Mouse (Mus musculus): ENCODE data around the gene Acss1. TPM values are rescaled to one million over a fixed set of nuclear protein-coding genes. Genes with fewer than 3 reads are reported as not detected.

The Acss1 gene
- polyA plus RNA-seq, 1 experiment from 2014 or later: 7.6 TPM

Other genes with a start within 250 kb of the Acss1 start
- gene Zfp442, start 217.0 kb downstream of the Acss1 start, polyA plus RNA-seq (2015; fragmentation: Nextera tagmentation; extraction: Ambion mirVana): 3.8 and 4.8 TPM in 2 replicates
- 0.06 TPM in 1 of 2 replicates, not detected in the other for gene Zfp345, start 183.4 kb downstream of the Acss1 start, polyA plus RNA-seq (2015; fragmentation: Nextera tagmentation; extraction: Ambion mirVana)
- 0.15 and 0.31 TPM in 2 replicates for gene Cst7, start 98.1 kb downstream of the Acss1 start, polyA plus RNA-seq (2015; fragmentation: Nextera tagmentation; extraction: Ambion mirVana)
- gene Apmap, start 59.9 kb downstream of the Acss1 start, polyA plus RNA-seq (2015; fragmentation: Nextera tagmentation; extraction: Ambion mirVana): 25.2 and 30.0 TPM in 2 replicates
- not detected in 2 replicates for gene Vsx1, start 20.9 kb upstream of the Acss1 start, polyA plus RNA-seq (2015; fragmentation: Nextera tagmentation; extraction: Ambion mirVana)
- 22.5 and 23.1 TPM in 2 replicates for gene Entpd6, start 80.5 kb upstream of the Acss1 start, polyA plus RNA-seq (2015; fragmentation: Nextera tagmentation; extraction: Ambion mirVana)
- 185 and 195 TPM in 2 replicates for gene Pygb, start 118.2 kb upstream of the Acss1 start, polyA plus RNA-seq (2015; fragmentation: Nextera tagmentation; extraction: Ambion mirVana)
- gene Abhd12, start 236.2 kb upstream of the Acss1 start, polyA plus RNA-seq (2015; fragmentation: Nextera tagmentation; extraction: Ambion mirVana): 42.3 and 45.0 TPM in 2 replicates
- gene Gins1, start 236.9 kb upstream of the Acss1 start, polyA plus RNA-seq (2015; fragmentation: Nextera tagmentation; extraction: Ambion mirVana): 29.3 and 30.7 TPM in 2 replicates

All from heart, embryonic 13.5 days (tissue).